In genomic region chr17:45848605-45849004, GRCm38 (mm10) we compare ENCODE assay signal across 8 mouse cellular contexts.
A peak's percentile ranks its signal among the peaks of the same experiment; 100 is the strongest.
DNase-seq lines count a peak whose midpoint lies in the region; ATAC-seq and TF ChIP-seq lines count a peak whose summit lies in the region.

No protein-coding gene starts in this region.

- no peak for TF ChIP-seq POLR2A in thymus, adult 2 months (IDR thresholded peaks at IDR 0.05; ENCODE audit: control insufficient read depth, extremely low read depth, insufficient read depth, low read length, poor library complexity)

- DNase-seq in ovary, postnatal 36 days (ENCODE audit: low spot score), result peak; percentile 64
- DNase-seq in ovary, postnatal 14 days (ENCODE audit: low spot score), result no peak
- peak; percentile 75 to 82 for DNase-seq in kidney, postnatal 4 days
- DNase-seq in testis, postnatal 10 days (ENCODE audit: low spot score), result peak; percentile 73
- no peak for DNase-seq in left cerebral cortex, adult 9 months (ENCODE audit: low spot score in 2 of 2)
- DNase-seq in thymus, adult 2 months, result no peak

- H3K4me2 ChIP-seq in heart, embryonic 12.5 days, result 0 out of 2 replicates have a peak overlapping the region, but pooled peaks have one; percentile 7

- no peak overlapping the region for H3K4me3 ChIP-seq in heart, embryonic 12.5 days
- no peak overlapping the region for H3K4me3 ChIP-seq in thymus, adult 2 months (ENCODE audit: control insufficient read depth, insufficient read depth, low read length)

- H3K27me3 ChIP-seq in heart, embryonic 12.5 days (replicated peaks), result peaks cover 28% of the 10 kb centered on the region
- no peaks in the 10 kb centered on the region for H3K27me3 ChIP-seq in thymus, adult 2 months (ENCODE audit: control insufficient read depth, insufficient read depth, low read length)

- H3K27ac ChIP-seq in heart, embryonic 12.5 days (ENCODE audit: poor library complexity, severe bottlenecking), result no peak overlapping the region
- no peak overlapping the region for H3K27ac ChIP-seq in thymus, adult 2 months (ENCODE audit: control insufficient read depth, insufficient read depth, low read length)

- no peaks in the 10 kb centered on the region for H3K36me3 ChIP-seq in heart, embryonic 12.5 days
- H3K36me3 ChIP-seq in thymus, adult 2 months (ENCODE audit: control insufficient read depth, insufficient read depth, low read length), result no peaks in the 10 kb centered on the region

- peaks cover 9% of the 10 kb centered on the region for H3K4me1 ChIP-seq in heart, embryonic 12.5 days (replicated peaks)
- no peaks in the 10 kb centered on the region for H3K4me1 ChIP-seq in thymus, adult 2 months (replicated peaks; ENCODE audit: control insufficient read depth, insufficient read depth, low read length)

- no peak overlapping the region for H3K9ac ChIP-seq in heart, embryonic 12.5 days

- peaks cover 9% of the 10 kb centered on the region for H3K9me3 ChIP-seq in heart, embryonic 12.5 days (replicated peaks)

- WGBS in heart, embryonic 12.5 days, result 16% methylated on average over 8 of the region's 8 CpGs
- WGBS in thymus, adult 2 months, result 41% methylated on average over 8 of the region's 8 CpGs

- ATAC-seq in common myeloid progenitor, adult 5-6 weeks (replicated peaks; ENCODE audit: low read depth, poor library complexity, severe bottlenecking), result peak; percentile 43; the same call in 1 of the 2 replicates
- ATAC-seq in heart, embryonic 12.5 days (ENCODE audit: insufficient number of reproducible peaks, low FRiP score), result peak; percentile 41; the same call in 1 of the 2 replicates

- TF ChIP-seq CTCF in thymus, adult 2 months (IDR thresholded peaks at IDR 0.05; ENCODE audit: borderline replicate concordance, control insufficient read depth, extremely low read depth, insufficient read depth, low read length, poor library complexity), result no peak

Comparison
In these comparisons a context has a peak if more than half of its experiments do, and no peak if none do; other contexts are left out.
1. DNase-seq: peak in ovary, postnatal 36 days (single experiment), kidney, postnatal 4 days (2 of 2) and testis, postnatal 10 days (single experiment); none in ovary, postnatal 14 days (single experiment), left cerebral cortex, adult 9 months (0 of 2) and thymus, adult 2 months (single experiment).